Comparison of ENCODE assay signal across 25 mouse cellular contexts in the genomic region with DNA sequence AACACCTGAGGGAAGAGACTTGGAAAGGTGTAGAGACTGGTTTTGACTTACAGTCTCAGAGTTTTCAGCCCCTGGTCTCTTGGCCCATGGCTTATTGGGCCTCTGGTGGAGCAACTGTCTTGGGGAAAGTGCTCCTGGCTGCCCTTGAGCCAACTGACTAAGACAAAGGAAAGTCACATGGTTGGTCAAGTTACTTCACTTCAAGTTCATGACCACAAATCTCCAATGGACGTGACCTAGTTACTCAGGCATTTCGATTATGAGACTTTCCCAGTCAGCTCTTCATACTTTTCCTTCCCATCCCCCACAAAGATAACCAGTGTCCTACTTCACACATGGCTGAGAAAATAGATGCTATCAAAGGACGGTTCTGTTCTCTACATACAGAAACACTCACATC. TPM values are rescaled to one million over a fixed set of nuclear protein-coding genes. Genes with fewer than 3 reads are reported as not detected.
DNase-seq lines count a peak whose midpoint lies in the region; ATAC-seq lines count a peak whose summit lies in the region.
"Had no signal": no experiment of that assay in that cellular context is flagged by ENCODE, and none has a peak within 500 bp of the region (broad histone marks: within the 10 kb centered on the region; RNA-seq: fewer than 3 reads in every experiment).

No protein-coding gene starts in this region.

- no peaks in the 10 kb centered on the region for H3K4me1 ChIP-seq in forebrain, embryonic 12.5 days
- H3K4me1 ChIP-seq: embryonic facial prominence, embryonic 12.5 days; hindbrain, embryonic 12.5 days had no signal

- H3K4me2 ChIP-seq in forebrain, embryonic 12.5 days = no peak overlapping the region
- H3K4me2 ChIP-seq: embryonic facial prominence, embryonic 12.5 days; hindbrain, embryonic 12.5 days had no signal

- no peak for ATAC-seq in forebrain, embryonic 12.5 days (ENCODE audit: low FRiP score)
- ATAC-seq: CD4-positive, CD25-positive, alpha-beta regulatory T cell, adult 4 months; forebrain, embryonic 14.5 days; hindbrain, embryonic 16.5 days; inflammation-experienced regulatory T-cells, adult 6 months; intestine, postnatal 0 days had no signal

- 85% methylated on average over 3 of the region's 3 CpGs for WGBS in forebrain, embryonic 12.5 days

- H3K27ac ChIP-seq in forebrain, embryonic 12.5 days = no peak overlapping the region
- H3K27ac ChIP-seq: embryonic facial prominence, embryonic 12.5 days; gastrocnemius, adult 2 months; hindbrain, embryonic 12.5 days had no signal

- no peaks in the 10 kb centered on the region for H3K36me3 ChIP-seq in forebrain, embryonic 12.5 days (replicated peaks)
- H3K36me3 ChIP-seq: embryonic facial prominence, embryonic 12.5 days; G1E; hindbrain, embryonic 12.5 days had no signal

- H3K4me3 ChIP-seq in forebrain, embryonic 12.5 days (replicated peaks) = no peak overlapping the region
- H3K4me3 ChIP-seq: embryonic facial prominence, embryonic 12.5 days; gastrocnemius, adult 2 months; hindbrain, embryonic 12.5 days had no signal

- H3K27me3 ChIP-seq in forebrain, embryonic 12.5 days = no peaks in the 10 kb centered on the region
- H3K27me3 ChIP-seq: embryonic facial prominence, embryonic 12.5 days; hindbrain, embryonic 12.5 days had no signal

- no peaks in the 10 kb centered on the region for H3K9me3 ChIP-seq in forebrain, embryonic 12.5 days
- H3K9me3 ChIP-seq: embryonic facial prominence, embryonic 12.5 days; G1E; hindbrain, embryonic 12.5 days had no signal

- no peak overlapping the region for H3K9ac ChIP-seq in forebrain, embryonic 12.5 days
- H3K9ac ChIP-seq: embryonic facial prominence, embryonic 12.5 days; hindbrain, embryonic 12.5 days had no signal

- DNase-seq in adrenal gland, adult 8-10 months = peak; percentile 29
- DNase-seq in adrenal gland, postnatal 25 days = no peak
- DNase-seq in 3134 (ENCODE audit: extremely low read depth, insufficient read length, low spot score) = peak; percentile 40
- peak; percentile 88 for DNase-seq in Muller cell, postnatal 12 days (ENCODE audit: inconsistent ontology term)
- peak; percentile 33 for DNase-seq in fibroblast of lung, adult 2 months (ENCODE audit: low read depth)
- DNase-seq in testis, postnatal 10 days (ENCODE audit: low spot score) = no peak
- DNase-seq: cerebellum, adult 11-12 months; cerebellum, adult 9-10 months; cerebellum, postnatal 25 days; gastrocnemius, adult 2 months; gastrocnemius, postnatal 25 days; heart, postnatal 10 days; heart, postnatal 4 days had no signal

RNA-seq across cellular contexts. Expression of a gene that starts 12.5 kb away (rescaled TPM):
- total RNA-seq in adrenal gland, adult 8-10 months (2022) = not detected
- total RNA-seq in adrenal gland, postnatal 25 days (2021) = not detected in 2 replicates
- not detected in 2 replicates for polyA plus RNA-seq in forebrain, embryonic 12.5 days (2016; fragmentation: Nextera tagmentation; extraction: Ambion mirVana)
- total RNA-seq: G1E; gastrocnemius, adult 2 months; gastrocnemius, postnatal 25 days; granulocyte monocyte progenitor cell, adult 5-6 weeks; heart, postnatal 10 days; heart, postnatal 4 days had no signal
- polyA plus RNA-seq: CD4-positive, CD25-positive, alpha-beta regulatory T cell, adult 4 months; cortical plate, adult 2 months; embryonic facial prominence, embryonic 12.5 days; forebrain, embryonic 14.5 days; G1E; heart, embryonic 14.5 days; hindbrain, embryonic 12.5 days; hindbrain, embryonic 16.5 days; inflammation-experienced regulatory T-cells, adult 6 months; intestine, postnatal 0 days had no signal

RNA-seq across cellular contexts. Expression of a gene that starts 53.8 kb away (rescaled TPM):
- total RNA-seq in adrenal gland, adult 8-10 months (2022) = 100 to 1,000 TPM in 2 of 4 experiments, 10 to 100 TPM in 2; 68.4 to 151 (median 112) TPM
- total RNA-seq in adrenal gland, postnatal 25 days (2021) = 111 and 129 TPM in 2 replicates
- 141 and 153 TPM in 2 replicates for polyA plus RNA-seq in forebrain, embryonic 12.5 days (2016; fragmentation: Nextera tagmentation; extraction: Ambion mirVana)

RNA-seq across cellular contexts. Expression of a gene that starts 55.1 kb away (rescaled TPM):
- under 1 TPM in 3 of 4 experiments, not detected in 1; 0.49 to 0.66 (median 0.54) TPM for total RNA-seq in adrenal gland, adult 8-10 months (2022)
- total RNA-seq in adrenal gland, postnatal 25 days (2021) = not detected in 2 replicates
- polyA plus RNA-seq in forebrain, embryonic 12.5 days (2016; fragmentation: Nextera tagmentation; extraction: Ambion mirVana) = 0.37 TPM in 1 of 2 replicates, not detected in the other
- total RNA-seq: G1E; gastrocnemius, adult 2 months; gastrocnemius, postnatal 25 days; heart, postnatal 10 days; heart, postnatal 4 days had no signal
- polyA plus RNA-seq: cortical plate, adult 2 months; G1E; heart, embryonic 14.5 days; inflammation-experienced regulatory T-cells, adult 6 months had no signal

Comparison
In these comparisons a context has a peak if more than half of its experiments do, and no peak if none do; other contexts are left out.
1. DNase-seq: peak in adrenal gland, adult 8-10 months (single experiment), 3134 (single experiment), Muller cell, postnatal 12 days (single experiment) and fibroblast of lung, adult 2 months (single experiment); none in adrenal gland, postnatal 25 days (single experiment) and testis, postnatal 10 days (single experiment).